Mouse (Mus musculus) CH12.LX (cell line): ENCODE data around the gene Pfkl. TPM values are rescaled to one million over a fixed set of nuclear protein-coding genes. Genes with fewer than 3 reads are reported as not detected.

Experiments
- DNase-seq: peaks from one replicate; pipeline ENCODE4 v3.0.0-alpha.2; 2013; ENCODE audit errors: extremely low read depth
- H3K27ac ChIP-seq: 2 replicates; pipeline ENCODE4 v1.5.1; 2012; ENCODE audit warnings: low read depth, mild to moderate bottlenecking, control low read depth, moderate library complexity; ENCODE audit not compliant: insufficient read depth
- H3K27me3 ChIP-seq: replicated peaks from 2 replicates; pipeline ENCODE3; 2012; ENCODE audit warnings: inconsistent platforms
- H3K36me3 ChIP-seq, 2 experiments: replicated peaks in 1 of 2; 2 replicates each; pipeline versions ENCODE3 to v1.6.1; 2012; ENCODE audit warnings: inconsistent platforms in 1 of 2, low read length in 1 of 2, mild to moderate bottlenecking in 1 of 2, mixed read lengths in 1 of 2, moderate library complexity in 1 of 2; ENCODE audit not compliant: control insufficient read depth in 1 of 2, insufficient read depth in 1 of 2
- H3K4me1 ChIP-seq, 2 experiments: 2 replicates each; pipeline ENCODE4 v1.6.1; 2012; ENCODE audit warnings: inconsistent platforms in 1 of 2, moderate library complexity in 1 of 2; ENCODE audit not compliant: insufficient read depth in 2 of 2, control insufficient read depth in 1 of 2
- H3K4me2 ChIP-seq: 2 replicates; pipeline ENCODE4 v1.6.1; 2012; ENCODE audit warnings: low read depth, mild to moderate bottlenecking, control low read depth; ENCODE audit not compliant: poor library complexity, insufficient read depth, severe bottlenecking
- H3K4me3 ChIP-seq, 3 experiments: fragments of 150-350 bp in 1 of 3; sonication (generic) in 1 of 3; replicated peaks in 1 of 3; 2 replicates each; pipeline versions ENCODE3 to v1.5.1; 2011 to 2012; ENCODE audit warnings: low read depth in 2 of 3, low read length in 2 of 3, mild to moderate bottlenecking in 2 of 3, moderate library complexity in 2 of 3, control low read depth in 1 of 3, improper control_type of control experiment in 1 of 3, inconsistent platforms in 1 of 3, mixed read lengths in 1 of 3; ENCODE audit not compliant: poor library complexity in 1 of 3
- H3K79me2 ChIP-seq: replicated peaks from 2 replicates; pipeline ENCODE4 v1.6.1; 2012; ENCODE audit warnings: mild to moderate bottlenecking, moderate library complexity; ENCODE audit not compliant: control insufficient read depth, poor library complexity, insufficient read depth, severe bottlenecking; ENCODE audit errors: extremely low read depth
- H3K9ac ChIP-seq: 2 replicates; pipeline ENCODE4 v1.6.1; 2012; ENCODE audit warnings: low read depth, mild to moderate bottlenecking, control low read depth, moderate library complexity; ENCODE audit not compliant: insufficient read depth
- H3K9me3 ChIP-seq: replicated peaks from 2 replicates; pipeline ENCODE3; 2012; ENCODE audit warnings: low read length, inconsistent platforms, mixed read lengths
- CHD1 ChIP-seq: IDR thresholded peaks from 2 replicates; pipeline ENCODE4 v1.6.1; 2012; ENCODE audit warnings: low read depth, low read length, improper control_type of control experiment, inconsistent platforms
- CTCF ChIP-seq, 2 experiments: IDR thresholded peaks in 1 of 2; conservative IDR thresholded peaks in 1 of 2; 2 replicates each; pipeline ENCODE4 v1.5.1; 2011 to 2012; ENCODE audit warnings: low read depth in 2 of 2, low read length in 2 of 2, improper control_type of control experiment in 1 of 2, inconsistent platforms in 1 of 2, mild to moderate bottlenecking in 1 of 2, moderate library complexity in 1 of 2
- GABPA ChIP-seq: IDR thresholded peaks from 2 replicates; pipeline ENCODE4 v1.6.1; 2012; ENCODE audit warnings: low read depth, low read length, improper control_type of control experiment, inconsistent platforms; ENCODE audit not compliant: insufficient replicate concordance
- HCFC1 ChIP-seq: IDR thresholded peaks from 2 replicates; pipeline ENCODE4 v1.6.1; 2012; ENCODE audit warnings: low read depth, mild to moderate bottlenecking, inconsistent platforms, low read length, improper control_type of control experiment
- KAT2A ChIP-seq: IDR thresholded peaks from 2 replicates; pipeline ENCODE4 v1.6.1; 2012; ENCODE audit warnings: low read length, improper control_type of control experiment, inconsistent platforms; ENCODE audit not compliant: insufficient replicate concordance
- MEF2A ChIP-seq: IDR thresholded peaks from 2 replicates; pipeline ENCODE4 v1.6.1; 2014; ENCODE audit warnings: low read depth, mild to moderate bottlenecking, inconsistent platforms, low read length, improper control_type of control experiment, borderline replicate concordance
- MXI1 ChIP-seq: IDR thresholded peaks from 2 replicates; pipeline ENCODE4 v1.6.1; 2011; ENCODE audit warnings: mild to moderate bottlenecking, low read depth, low read length, improper control_type of control experiment
- PAX5 ChIP-seq: IDR thresholded peaks from 2 replicates; pipeline ENCODE4 v1.6.1; 2012; ENCODE audit warnings: low read length, inconsistent platforms, mixed read lengths
- POLR2A ChIP-seq: IDR thresholded peaks from 2 replicates; pipeline ENCODE4 v1.6.1; 2011; ENCODE audit warnings: low read depth, mild to moderate bottlenecking, improper control_type of control experiment, low read length
- POLR2AphosphoS2 ChIP-seq: IDR thresholded peaks from 2 replicates; pipeline ENCODE4 v1.6.1; 2011; ENCODE audit warnings: low read depth, low read length, improper control_type of control experiment
- SIN3A ChIP-seq: IDR thresholded peaks from 2 replicates; pipeline ENCODE4 v1.6.1; 2012; ENCODE audit warnings: low read length, improper control_type of control experiment, inconsistent platforms
- TBP ChIP-seq: conservative IDR thresholded peaks from 2 replicates; pipeline ENCODE4 v1.6.1; 2011; ENCODE audit warnings: low read depth, low read length, improper control_type of control experiment
- TCF12 ChIP-seq: IDR thresholded peaks from 2 replicates; pipeline ENCODE4 v1.6.1; 2014; ENCODE audit warnings: low read depth, mild to moderate bottlenecking, inconsistent platforms, low read length, improper control_type of control experiment
- UBTF ChIP-seq: IDR thresholded peaks from 2 replicates; pipeline ENCODE4 v1.6.1; 2012; ENCODE audit warnings: low read depth, mild to moderate bottlenecking, inconsistent platforms, low read length, improper control_type of control experiment, moderate library complexity
- USF1 ChIP-seq: IDR thresholded peaks from 2 replicates; pipeline ENCODE4 v1.6.1; 2014; ENCODE audit warnings: low read depth, mild to moderate bottlenecking, inconsistent platforms, low read length, improper control_type of control experiment
- USF2 ChIP-seq: conservative IDR thresholded peaks from 2 replicates; pipeline ENCODE4 v1.6.1; 2011; ENCODE audit warnings: low read depth, low read length, improper control_type of control experiment
- ZC3H11A ChIP-seq: IDR thresholded peaks from 2 replicates; pipeline ENCODE4 v1.6.1; 2012; ENCODE audit warnings: low read depth, mild to moderate bottlenecking, inconsistent platforms, low read length, improper control_type of control experiment
- ZKSCAN1 ChIP-seq: IDR thresholded peaks from 2 replicates; pipeline ENCODE4 v1.6.1; 2012; ENCODE audit warnings: low read depth, inconsistent platforms, low read length, improper control_type of control experiment, borderline replicate concordance
- ZNF384 ChIP-seq: IDR thresholded peaks from 2 replicates; pipeline ENCODE4 v1.6.1; 2012; ENCODE audit warnings: low read depth, low read length, improper control_type of control experiment, inconsistent platforms
- dilution Hi-C: fragments of 300-500 bp; cut with MboI; formaldehyde crosslinking; loops from 2 replicates; pipeline ENCODE4 v1.14.3; 2020; ENCODE audit warnings: low sequenced_read_pairs; ENCODE audit not compliant: extremely low pct_unique_long_range_greater_than_20kb, extremely low pct_ligation_motif_present
- in situ Hi-C: fragments of 300-500 bp; cut with MboI; formaldehyde crosslinking; loops from 3 replicates; pipeline ENCODE4 v1.14.3; 2019; ENCODE audit warnings: low sequenced_read_pairs, low pct_ligation_motif_present, low pct_unique_long_range_greater_than_20kb, mixed read lengths
- polyA plus RNA-seq: library from polyadenylated mRNA; unstranded; fragments of >175 nt; gene quantifications from 2 replicates; pipeline ENCODE4 v1.2.1, GENCODE M21; 2012; ENCODE audit warnings: low read depth; ENCODE audit not compliant: insufficient read length
- total RNA-seq, 2 experiments: library from RNA; depleted of rRNA; stranded (reverse); fragments of 300-350 nt in 1 of 2; fragments of >200 nt in 1 of 2; gene quantifications; 2 replicates each; pipeline ENCODE4 v1.2.3; 2012 to 2014

The Pfkl gene
- total and polyA plus RNA-seq, 3 experiments = 95.9 to 210 (median 159) TPM

GRCm38 (mm10) chr10:78031987-78032386 is 22.1 kb upstream of the Pfkl start:
- no peak overlapping the region for H3K27ac ChIP-seq
- dilution Hi-C loops = no loop called here
- DNase-seq = no peak
- TF ChIP-seq TCF12 = no peak
- no peak for TF ChIP-seq CHD1
- no peak for TF ChIP-seq POLR2AphosphoS2
- TF ChIP-seq ZC3H11A = no peak
- TF ChIP-seq KAT2A = no peak
- TF ChIP-seq UBTF = no peak
- no peak for TF ChIP-seq USF1
- TF ChIP-seq ZKSCAN1 = no peak
- TF ChIP-seq MEF2A = no peak
- no peak for TF ChIP-seq POLR2A
- no peak for TF ChIP-seq ZNF384
- TF ChIP-seq GABPA = no peak
- TF ChIP-seq HCFC1 = no peak
- no peak for TF ChIP-seq SIN3A
- TF ChIP-seq TBP = no peak
- no peak for TF ChIP-seq MXI1
- TF ChIP-seq USF2 = no peak
- TF ChIP-seq PAX5 = no peak
- no peak for TF ChIP-seq CTCF (conservative IDR thresholded peaks at IDR 0.05 in 1 of 2, IDR thresholded peaks at IDR 0.05 in 1 of 2; ENCODE audit: low read depth in 2 of 2, low read length in 2 of 2)
- TF ChIP-seq, all 38 proteins: peak for 0
- Histone ChIP-seq H3K4me2 (no peak overlapping the region), H3K9ac (no peak overlapping the region), H3K27me3 (peaks cover 15% of the 10 kb centered on the region), H3K4me1 (peaks cover 0 to 4% of the 10 kb centered on the region in 2 experiments; a peak in 2 of 4 replicates), H3K9me3 (no peaks in the 10 kb centered on the region), H3K4me3 (no peak overlapping the region), H3K36me3 (no peaks in the 10 kb centered on the region), H3K79me2 (no peaks in the 10 kb centered on the region)
- in situ Hi-C loops = loop anchor here (5.0 to 25.0 kb wide), 2 partner anchors 135 to 355 kb away; partner anchors contain the start of gene D10Jhu81e

- Histone ChIP-seq H3K36me3 (no peaks in the 10 kb centered on the region), H3K4me3 (no peak overlapping the region), H3K79me2 (no peaks in the 10 kb centered on the region), H3K9ac (no peak overlapping the region), H3K9me3 (no peaks in the 10 kb centered on the region), H3K27me3 (peaks cover 6% of the 10 kb centered on the region), H3K4me1 (peaks cover 0 to 4% of the 10 kb centered on the region in 2 experiments; a peak in 2 of 4 replicates), H3K4me2 (no peak overlapping the region), H3K27ac (no peak overlapping the region)
- in situ Hi-C loops = loop anchor here (25.0 kb wide), 1 partner anchor 358 kb away; no protein-coding TSS in a partner anchor
- dilution Hi-C loops = no loop called here
- TF ChIP-seq ZNF384 = no peak
- no peak for TF ChIP-seq POLR2AphosphoS2
- no peak for DNase-seq
These were observed 19.2 kb upstream of the Pfkl start for GRCm38 (mm10) chr10:78029080-78029479.
